In the genomic region with DNA sequence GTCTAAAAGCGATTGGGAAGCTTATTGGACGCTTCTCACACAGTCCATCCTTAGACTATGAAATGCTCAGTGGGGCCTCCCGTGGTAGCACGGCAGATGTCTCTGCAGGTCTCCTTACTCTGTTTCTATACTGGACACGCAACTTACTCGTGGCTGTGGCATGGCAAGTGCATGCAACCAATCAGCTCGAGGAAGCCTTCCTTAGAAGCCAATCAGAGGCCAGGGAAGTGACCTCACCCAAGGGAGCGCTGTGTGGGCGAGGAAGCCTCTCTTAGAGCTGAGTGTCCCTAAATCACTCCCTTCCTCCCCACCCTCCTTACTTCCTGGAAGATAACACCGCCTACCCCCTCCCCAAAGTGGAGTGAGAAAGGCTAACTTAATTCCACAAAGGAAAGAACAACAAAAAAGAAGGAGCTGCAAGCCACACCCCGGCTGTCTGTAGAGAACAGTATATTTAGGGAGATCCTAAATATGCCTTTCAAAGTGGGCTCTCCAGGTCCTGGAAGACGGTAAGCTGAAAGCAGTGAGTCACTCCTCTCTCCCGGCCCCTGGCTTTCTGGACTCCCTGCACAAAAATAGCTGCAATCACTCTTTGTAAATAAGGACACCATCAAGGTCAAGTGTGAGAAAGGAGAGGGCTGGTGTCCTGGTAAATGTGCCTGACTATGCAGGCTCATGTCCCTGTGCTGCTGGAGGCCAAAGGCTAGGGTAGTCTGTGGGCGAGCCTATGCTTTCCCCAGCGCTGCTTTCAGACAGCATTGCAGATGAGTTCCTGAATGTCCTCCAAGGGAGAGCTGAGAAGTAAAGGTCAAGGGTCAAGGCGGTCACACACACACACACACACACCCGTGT, we compare ENCODE assay signal across 8 mouse cellular contexts. TPM values are rescaled to one million over a fixed set of nuclear protein-coding genes. Genes with fewer than 3 reads are reported as not detected.
A peak's percentile ranks its signal among the peaks of the same experiment; 100 is the strongest.
DNase-seq lines count a peak whose midpoint lies in the region; ATAC-seq lines count a peak whose summit lies in the region.

TSS of gene Gm16253 (plus strand) at position 295 of the 852 bp plus-strand sequence.

- peak within 1 kb of the TSS; percentile 30; the same call in 1 of the 2 replicates for H3K9ac ChIP-seq in forebrain, embryonic 13.5 days
- H3K9ac ChIP-seq in neural tube, embryonic 14.5 days (replicated peaks; ENCODE audit: low read depth, low read length) = no peak within 1 kb of the TSS; the same call in 1 of the 2 replicates

- intact Hi-C loops in heart, postnatal 10 days (cut with DNase I) = loop anchor here (1.0 kb wide), 1 partner anchor 20 kb away; the partner anchor contains the start of gene Txnip

- H3K9me3 ChIP-seq in forebrain, embryonic 13.5 days (replicated peaks) = no peaks in the 10 kb centered on the region
- H3K9me3 ChIP-seq in neural tube, embryonic 14.5 days (ENCODE audit: control insufficient read depth, low read length) = no peaks in the 10 kb centered on the region

- ATAC-seq in cerebellum, adult (ENCODE audit: insufficient number of reproducible peaks, low FRiP score, low TSS enrichment) = peak; percentile 90
- ATAC-seq in forebrain, embryonic 13.5 days = peak; percentile 75
- peak; percentile 92 for ATAC-seq in neural tube, embryonic 14.5 days (ENCODE audit: low read depth)

- H3K36me3 ChIP-seq in forebrain, embryonic 13.5 days (ENCODE audit: poor library complexity, severe bottlenecking) = peaks cover 6% of the 10 kb centered on the region
- no peaks in the 10 kb centered on the region for H3K36me3 ChIP-seq in neural tube, embryonic 14.5 days (ENCODE audit: control insufficient read depth, insufficient read depth, low read length)

- peak; percentile 99 for DNase-seq in ES-CJ7 (ENCODE audit: low read depth, low spot score)
- DNase-seq in heart, postnatal 10 days = peak; percentile 97 to 98
- peak; percentile 99 for DNase-seq in large intestine, adult 2 months (ENCODE audit: low read depth, low spot score)
- DNase-seq in lung, adult 18-20 months = peak; percentile 96 to 97
- peak; percentile 89 for DNase-seq in testis, postnatal 14 days (ENCODE audit: low spot score)

- WGBS in forebrain, embryonic 13.5 days = 39% methylated on average over 17 of the region's 17 CpGs
- 3% methylated on average over 17 of the region's 17 CpGs for WGBS in large intestine, adult 2 months
- WGBS in neural tube, embryonic 14.5 days = 14% methylated on average over 17 of the region's 17 CpGs

- H3K4me2 ChIP-seq in forebrain, embryonic 13.5 days = peak within 1 kb of the TSS; percentile 44
- H3K4me2 ChIP-seq in neural tube, embryonic 14.5 days (ENCODE audit: low read depth, low read length) = peak within 1 kb of the TSS; percentile 51

- peak within 1 kb of the TSS; percentile 8; the same call in 1 of the 2 replicates for H3K4me3 ChIP-seq in forebrain, embryonic 13.5 days
- H3K4me3 ChIP-seq in neural tube, embryonic 14.5 days (ENCODE audit: low read depth, low read length) = peak within 1 kb of the TSS; percentile 16

- H3K27ac ChIP-seq in forebrain, embryonic 13.5 days = peak within 1 kb of the TSS; percentile 19; the same call in 1 of the 2 replicates
- peak within 1 kb of the TSS; percentile 74 for H3K27ac ChIP-seq in neural tube, embryonic 14.5 days (ENCODE audit: low read depth, low read length)

- H3K4me1 ChIP-seq in forebrain, embryonic 13.5 days = peaks cover 19% of the 10 kb centered on the region
- H3K4me1 ChIP-seq in neural tube, embryonic 14.5 days (ENCODE audit: control insufficient read depth, insufficient read depth, low read length) = peaks cover 13% of the 10 kb centered on the region

- 0 out of 2 replicates have a peak, but pooled peaks cover 4% of the 10 kb centered on the region for H3K27me3 ChIP-seq in forebrain, embryonic 13.5 days
- no peaks in the 10 kb centered on the region for H3K27me3 ChIP-seq in neural tube, embryonic 14.5 days (ENCODE audit: control insufficient read depth, insufficient read depth, low read length)

RNA-seq across cellular contexts. Expression of gene Gm16253, which starts in this region (rescaled TPM):
- 1.2 and 1.3 TPM in 2 replicates for polyA plus RNA-seq in forebrain, embryonic 13.5 days (2015; fragmentation: Nextera tagmentation; extraction: Ambion mirVana)
- 1 to 10 TPM; 4.9 to 5.3 TPM for total RNA-seq in heart, postnatal 10 days (2021)
- polyA plus RNA-seq in large intestine, adult 2 months (2012; rRNA removed) = not detected in 2 replicates
- polyA plus RNA-seq in neural tube, embryonic 14.5 days (2014; fragmentation: Nextera tagmentation; extraction: Ambion mirVana) = 0.90 and 1.2 TPM in 2 replicates

Comparison
In these comparisons a context has a peak if more than half of its experiments do, and no peak if none do; other contexts are left out.
1. Peak in every context shown above with its lines: DNase-seq, ATAC-seq, H3K4me3 ChIP-seq and H3K27ac ChIP-seq.
2. Peak in DNase-seq in large intestine, adult 2 months; RNA of the gene not detected or under 1 TPM.